Mouse (Mus musculus) megakaryocyte progenitor cell, adult 5-6 weeks (primary cell): ENCODE results near the gene Akap9. TPM values are rescaled to one million over a fixed set of nuclear protein-coding genes. Genes with fewer than 3 reads are reported as not detected.
"Not testable (repeated sequence)": the region's sequence is repeated elsewhere in the genome, so short reads cannot be mapped to it uniquely, and the experiment has no call there.

Experiments used
- ATAC-seq: replicated peaks from 2 replicates; pipeline ENCODE4 v1.8.0; 2016; ENCODE audit warnings: mild to moderate bottlenecking, moderate TSS enrichment, inconsistent platforms; ENCODE audit not compliant: poor library complexity
- total RNA-seq, 2 experiments: library from RNA; stranded (forward) in 1 of 2; stranded (reverse) in 1 of 2; fragments of 157-497, 149-512 nt in 1 of 2; fragments of 200-1000 nt in 1 of 2; gene quantifications; 2 replicates each; pipeline versions ENCODE4 v1.2.3 to v1.2.4; 2015 to 2017

Gene Akap9
- total RNA-seq, 2 experiments from 2014 or later, result 41.9 to 53.6 TPM

- ATAC-seq, result 0 out of 2 replicates have a peak, but pooled peaks have one; percentile 50
These were observed 40.6 kb downstream of the Akap9 start for GRCm38 (mm10) chr5:3968415-3968814.

GRCm38 (mm10) chr5:3969114-3969513 lies 41.3 kb downstream of the Akap9 start:
- peak; percentile 60 for ATAC-seq

- no peak for ATAC-seq
These were observed 43.1 kb downstream of the Akap9 start for GRCm38 (mm10) chr5:3970936-3971335.

GRCm38 (mm10) chr5:3973764-3974163 lies 45.9 kb downstream of the Akap9 start:
- ATAC-seq, result peak; percentile 55

GRCm38 (mm10) chr5:3974896-3975295 lies 47.0 kb downstream of the Akap9 start:
- ATAC-seq, result no peak

- no peak for ATAC-seq
These were observed 48.3 kb downstream of the Akap9 start for GRCm38 (mm10) chr5:3976111-3976510.

GRCm38 (mm10) chr5:3977904-3978303 lies 50.0 kb downstream of the Akap9 start:
- no peak for ATAC-seq

- ATAC-seq, result no peak
These were observed 61.8 kb downstream of the Akap9 start for GRCm38 (mm10) chr5:3989608-3990007.

- ATAC-seq, result no peak
These were observed 62.6 kb downstream of the Akap9 start for GRCm38 (mm10) chr5:3990499-3990898.

- ATAC-seq, result no peak
These were observed 76.9 kb downstream of the Akap9 start for GRCm38 (mm10) chr5:4004531-4005469.

- no peak for ATAC-seq
These were observed 78.8 kb downstream of the Akap9 start for GRCm38 (mm10) chr5:4006606-4007005.

GRCm38 (mm10) chr5:4008266-4008665 lies 80.4 kb downstream of the Akap9 start:
- ATAC-seq, result 0 out of 2 replicates have a peak, but pooled peaks have one; percentile 23

GRCm38 (mm10) chr5:4009540-4009939 lies 81.7 kb downstream of the Akap9 start:
- ATAC-seq, result no peak

GRCm38 (mm10) chr5:4017646-4018045 lies 89.8 kb downstream of the Akap9 start:
- not testable (repeated sequence) for ATAC-seq

GRCm38 (mm10) chr5:4019377-4019776 lies 91.5 kb downstream of the Akap9 start:
- no peak for ATAC-seq

GRCm38 (mm10) chr5:4020018-4020417 lies 92.2 kb downstream of the Akap9 start:
- ATAC-seq, result peak; percentile 14; the same call in 1 of the 2 replicates

GRCm38 (mm10) chr5:4023186-4023585 lies 95.3 kb downstream of the Akap9 start:
- ATAC-seq, result no peak

- ATAC-seq, result no peak
These were observed 96.2 kb downstream of the Akap9 start for GRCm38 (mm10) chr5:4023742-4024681.

- no peak for ATAC-seq
These were observed 96.9 kb downstream of the Akap9 start for GRCm38 (mm10) chr5:4024727-4025126.

- not testable (repeated sequence) for ATAC-seq
These were observed 98.5 kb downstream of the Akap9 start for GRCm38 (mm10) chr5:4026336-4026735.

- no peak for ATAC-seq
These were observed 100.8 kb downstream of the Akap9 start for GRCm38 (mm10) chr5:4028486-4029173.
